Mouse (Mus musculus): ENCODE data around the gene Trappc3. TPM values are rescaled to one million over a fixed set of nuclear protein-coding genes. Genes with fewer than 3 reads are reported as not detected.

The Trappc3 gene
- total and polyA plus RNA-seq, 3 experiments, result 71.0 to 72.0 TPM; not detected in 1

GRCm38 (mm10) chr4:126275081-126275480 lies 13.0 kb downstream of the Trappc3 start:
- Histone ChIP-seq H3K27ac (ENCODE audit: control insufficient read depth, low read depth, low read length) (no peak overlapping the region), H3K36me3 (ENCODE audit: control insufficient read depth in 1 of 2, insufficient read depth in 2 of 2, low read length in 2 of 2) (no peaks in the 10 kb centered on the region), H3K27me3 (ENCODE audit: control insufficient read depth in 1 of 2, insufficient read depth in 2 of 2, low read length in 2 of 2) (no peaks in the 10 kb centered on the region), H3K4me3 (ENCODE audit: control insufficient read depth in 1 of 2, insufficient read depth in 1 of 2, low read depth in 2 of 2, low read length in 2 of 2) (no peak overlapping the region), H3K9ac (ENCODE audit: control insufficient read depth, low read depth, low read length, poor library complexity, severe bottlenecking) (no peak overlapping the region), H3K4me1 (ENCODE audit: control insufficient read depth in 1 of 2, insufficient read depth in 2 of 2, low read length in 2 of 2) (no peaks in the 10 kb centered on the region), H3K9me3 (replicated peaks; ENCODE audit: insufficient read depth, low read length) (no peaks in the 10 kb centered on the region), H3K79me2 (ENCODE audit: control insufficient read depth, insufficient read depth, low read length, poor library complexity) (no peaks in the 10 kb centered on the region)
- TF ChIP-seq MXI1 (IDR thresholded peaks at IDR 0.05; ENCODE audit: low read depth, low read length) (no peak), POLR2AphosphoS2 (IDR thresholded peaks at IDR 0.05; ENCODE audit: low read length) (no peak), TCF12 (IDR thresholded peaks at IDR 0.05; ENCODE audit: low read depth, low read length) (no peak), GATA1 (IDR thresholded peaks at IDR 0.05; ENCODE audit: low read depth, low read length) (no peak), MYB (IDR thresholded peaks at IDR 0.05; ENCODE audit: low read depth, low read length) (no peak), USF2 (IDR thresholded peaks at IDR 0.05; ENCODE audit: borderline replicate concordance in 1 of 2, insufficient read depth in 1 of 2, low read depth in 1 of 2, low read length in 2 of 2) (no peak), TAL1 (IDR thresholded peaks at IDR 0.05; ENCODE audit: low read length) (no peak), RCOR1 (IDR thresholded peaks at IDR 0.05; ENCODE audit: low read depth, low read length) (no peak), CHD1 (IDR thresholded peaks at IDR 0.05; ENCODE audit: low read depth, low read length) (no peak), ELF1 (IDR thresholded peaks at IDR 0.05; ENCODE audit: low read depth, low read length) (no peak), POLR2A (IDR thresholded peaks at IDR 0.05; ENCODE audit: control insufficient read depth in 1 of 2, insufficient read depth in 1 of 2, low read depth in 1 of 2, low read length in 2 of 2, poor library complexity in 1 of 2) (no peak), KAT2A (conservative IDR thresholded peaks at IDR 0.05; ENCODE audit: low read depth, low read length) (no peak), HCFC1 (IDR thresholded peaks at IDR 0.05; ENCODE audit: low read depth, low read length) (no peak), CTCF (IDR thresholded peaks at IDR 0.05 in 2 of 3, conservative IDR thresholded peaks at IDR 0.05 in 1 of 3; ENCODE audit: control insufficient read depth in 1 of 3, insufficient read depth in 1 of 3, low read depth in 2 of 3, low read length in 3 of 3, poor library complexity in 1 of 3, severe bottlenecking in 1 of 3) (no peak), UBTF (IDR thresholded peaks at IDR 0.05; ENCODE audit: borderline replicate concordance, insufficient read depth, low read depth, low read length) (no peak)
- no peak for DNase-seq (ENCODE audit: low read depth, low spot score)

- Histone ChIP-seq H3K36me3 (ENCODE audit: control insufficient read depth in 1 of 2, insufficient read depth in 2 of 2, low read length in 2 of 2) (no peaks in the 10 kb centered on the region), H3K79me2 (ENCODE audit: control insufficient read depth, insufficient read depth, low read length, poor library complexity) (no peaks in the 10 kb centered on the region), H3K4me3 (ENCODE audit: control insufficient read depth in 1 of 2, insufficient read depth in 1 of 2, low read depth in 2 of 2, low read length in 2 of 2) (no peak overlapping the region), H3K27me3 (ENCODE audit: control insufficient read depth in 1 of 2, insufficient read depth in 2 of 2, low read length in 2 of 2) (no peaks in the 10 kb centered on the region), H3K9me3 (replicated peaks; ENCODE audit: insufficient read depth, low read length) (no peaks in the 10 kb centered on the region), H3K4me1 (ENCODE audit: control insufficient read depth in 1 of 2, insufficient read depth in 2 of 2, low read length in 2 of 2) (no peaks in the 10 kb centered on the region), H3K27ac (ENCODE audit: control insufficient read depth, low read depth, low read length) (no peak overlapping the region), H3K9ac (ENCODE audit: control insufficient read depth, low read depth, low read length, poor library complexity, severe bottlenecking) (no peak overlapping the region)
- TF ChIP-seq ETS1 (IDR thresholded peaks at IDR 0.05; ENCODE audit: low read depth, low read length) (no peak), MAX (IDR thresholded peaks at IDR 0.05; ENCODE audit: low read length) (no peak), POLR2A (IDR thresholded peaks at IDR 0.05; ENCODE audit: control insufficient read depth in 1 of 2, insufficient read depth in 1 of 2, low read depth in 1 of 2, low read length in 2 of 2, poor library complexity in 1 of 2) (no peak), POLR2AphosphoS5 (IDR thresholded peaks at IDR 0.05; ENCODE audit: borderline replicate concordance, low read depth, low read length) (no peak), POLR2AphosphoS2 (IDR thresholded peaks at IDR 0.05; ENCODE audit: low read length) (no peak), CTCF (IDR thresholded peaks at IDR 0.05 in 2 of 3, conservative IDR thresholded peaks at IDR 0.05 in 1 of 3; ENCODE audit: control insufficient read depth in 1 of 3, insufficient read depth in 1 of 3, low read depth in 2 of 3, low read length in 3 of 3, poor library complexity in 1 of 3, severe bottlenecking in 1 of 3) (no peak), RAD21 (IDR thresholded peaks at IDR 0.05; ENCODE audit: low read depth, low read length) (no peak), MYB (IDR thresholded peaks at IDR 0.05; ENCODE audit: low read depth, low read length) (no peak)
- DNase-seq (ENCODE audit: low read depth, low spot score), result no peak
Measured at GRCm38 (mm10) chr4:126275681-126276131, 13.6 kb downstream of the Trappc3 start.
